Mouse (Mus musculus) kidney, embryonic 15.5 days (tissue): ENCODE results near the gene Dnajc30. TPM values are rescaled to one million over a fixed set of nuclear protein-coding genes. Genes with fewer than 3 reads are reported as not detected.
"Not testable (repeated sequence)": the region's sequence is repeated elsewhere in the genome, so short reads cannot be mapped to it uniquely, and the experiment has no call there.

ENCODE experiments used
- ATAC-seq: fragments of 200-750 bp; cut with Nextera tagmentation; replicated peaks from 2 replicates; pipeline ENCODE4 v1.8.0; 2017; ENCODE audit warnings: moderate TSS enrichment; ENCODE audit not compliant: low FRiP score
- H3K27ac ChIP-seq: fragments of 300-500 bp; sonication (generic); 2 replicates; pipeline ENCODE4 v1.5.1; 2015; ENCODE audit warnings: mild to moderate bottlenecking, inconsistent platforms
- H3K27me3 ChIP-seq: fragments of 300-500 bp; sonication (generic); 2 replicates; pipeline ENCODE4 v1.6.1; 2015; ENCODE audit warnings: inconsistent platforms
- H3K36me3 ChIP-seq: fragments of 300-500 bp; sonication (generic); 2 replicates; pipeline ENCODE4 v1.6.1; 2015; ENCODE audit warnings: inconsistent platforms
- H3K4me1 ChIP-seq: fragments of 300-500 bp; sonication (generic); 2 replicates; pipeline ENCODE4 v1.6.1; 2015; ENCODE audit warnings: inconsistent platforms
- H3K4me2 ChIP-seq: fragments of 300-500 bp; sonication (generic); 2 replicates; pipeline ENCODE4 v1.6.1; 2015; ENCODE audit warnings: moderate library complexity, mild to moderate bottlenecking, inconsistent platforms
- H3K4me3 ChIP-seq: fragments of 300-500 bp; sonication (generic); replicated peaks from 2 replicates; pipeline ENCODE4 v1.5.1; 2015; ENCODE audit warnings: mild to moderate bottlenecking, inconsistent platforms
- H3K9ac ChIP-seq: fragments of 300-500 bp; sonication (generic); 2 replicates; pipeline ENCODE4 v1.6.1; 2015; ENCODE audit warnings: mild to moderate bottlenecking, inconsistent platforms
- H3K9me3 ChIP-seq: fragments of 300-500 bp; sonication (generic); replicated peaks from 2 replicates; pipeline ENCODE4 v1.6.1; 2016; ENCODE audit warnings: inconsistent platforms
- WGBS: fragments of 180-500 bp; shearing (Covaris S2); methylation state at CpG from one replicate; pipeline ENCODE4 v1.1.7; 2015; ENCODE audit warnings: mixed read lengths; 5-methylcytosine and 5-hydroxymethylcytosine counted together
- polyA plus RNA-seq: library from polyadenylated mRNA; unstranded; fragments of >200 nt; fragmentation: Nextera tagmentation; extraction: Ambion mirVana; gene quantifications from 2 replicates; pipeline ENCODE4 v1.2.1, GENCODE M21; 2015

Gene Dnajc30
- polyA plus RNA-seq, 1 experiment from 2014 or later, result 36.7 TPM

DNA sequence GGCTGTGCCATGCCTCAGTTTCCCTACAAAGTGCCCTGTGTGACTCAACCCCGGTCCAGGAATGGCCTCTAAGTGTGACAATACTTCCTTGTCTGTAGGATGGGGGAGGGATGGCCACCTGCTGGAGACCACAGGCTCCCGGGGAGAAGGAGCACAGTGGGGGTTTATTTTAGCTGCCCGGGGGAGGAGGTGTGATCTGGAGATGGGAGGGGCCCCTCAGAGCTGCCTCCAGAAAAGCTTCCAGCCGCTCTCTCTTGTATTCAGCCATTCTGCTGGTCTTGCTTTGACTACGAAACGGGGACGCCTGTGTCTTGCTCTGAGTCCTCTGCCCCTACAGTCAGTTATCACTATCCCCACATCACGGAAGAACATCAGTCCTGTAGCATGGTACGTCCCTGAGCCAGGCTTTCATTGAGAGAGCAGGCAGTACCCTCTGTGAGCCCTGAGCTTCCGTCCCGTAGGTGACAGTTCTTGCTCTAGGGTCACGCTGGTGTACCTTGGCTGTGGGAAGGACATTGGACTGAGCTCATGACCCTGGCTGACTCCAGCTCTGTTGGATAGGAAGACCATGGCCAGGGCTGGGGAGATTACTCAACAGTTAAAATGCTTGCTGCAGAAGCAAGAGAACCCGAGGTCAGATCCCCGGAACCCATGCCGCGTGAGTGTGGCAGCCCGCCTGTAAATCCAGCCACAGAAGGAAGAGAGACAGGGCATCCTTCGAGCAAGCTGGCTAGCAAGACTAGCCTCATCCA is 28.2 kb upstream of the Dnajc30 start:
- 69% methylated on average over 18 of the region's 18 CpGs for WGBS
- H3K27ac ChIP-seq, result no peak overlapping the region
- no peak overlapping the region for H3K4me2 ChIP-seq
- H3K9me3 ChIP-seq, result no peaks in the 10 kb centered on the region
- H3K36me3 ChIP-seq, result peaks cover 34% of the 10 kb centered on the region
- no peak overlapping the region for H3K4me3 ChIP-seq
- no peak for ATAC-seq
- H3K9ac ChIP-seq, result no peak overlapping the region
- H3K27me3 ChIP-seq, result no peaks in the 10 kb centered on the region
- H3K4me1 ChIP-seq, result no peaks in the 10 kb centered on the region

DNA sequence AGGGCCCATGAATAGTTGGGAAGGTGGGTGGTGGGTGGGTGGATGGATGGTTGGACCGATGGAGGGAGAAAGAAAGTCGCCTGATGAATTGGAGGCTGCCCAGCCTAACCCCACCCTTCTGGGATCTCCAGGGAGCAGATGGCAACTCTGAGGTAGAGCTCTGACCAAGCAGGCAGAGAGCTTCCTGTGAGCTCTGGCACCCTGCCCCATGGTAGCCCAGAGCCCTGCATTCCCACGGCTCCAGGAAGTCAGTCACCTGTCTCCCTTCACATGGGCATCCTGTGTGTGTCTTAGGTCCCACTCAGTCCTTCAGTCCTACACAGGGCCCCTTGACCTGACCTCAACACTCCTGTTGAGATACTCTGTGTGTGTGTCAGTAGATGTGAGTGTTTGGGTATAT is 26.1 kb upstream of the Dnajc30 start:
- Histone ChIP-seq H3K4me2 (no peak overlapping the region), H3K4me3 (no peak overlapping the region), H3K9me3 (no peaks in the 10 kb centered on the region), H3K4me1 (peaks cover 4% of the 10 kb centered on the region; the same call in 1 of the 2 replicates), H3K9ac (no peak overlapping the region), H3K36me3 (peaks cover 43% of the 10 kb centered on the region), H3K27ac (no peak overlapping the region), H3K27me3 (no peaks in the 10 kb centered on the region)
- 84% methylated on average over 3 of the region's 3 CpGs for WGBS
- ATAC-seq, result no peak

DNA sequence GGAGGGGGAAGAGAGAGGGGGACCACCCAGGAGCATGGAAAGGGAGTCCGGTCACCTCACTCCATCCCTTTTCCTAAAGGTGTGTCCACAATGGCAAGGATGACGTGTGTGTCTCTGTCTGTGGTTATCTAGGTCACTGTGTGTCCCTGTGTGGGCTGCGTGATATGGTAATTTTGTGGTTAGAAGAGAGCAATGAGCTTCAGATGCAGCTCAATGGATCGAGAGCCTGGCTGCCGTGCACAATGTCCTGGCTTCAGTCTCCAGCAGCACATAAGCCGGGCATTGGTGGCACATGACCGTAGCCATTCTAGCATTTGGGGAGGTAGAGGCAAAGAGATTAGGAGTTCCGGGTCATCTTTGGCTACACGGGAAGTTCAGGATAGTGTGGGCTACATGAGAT is 24.5 kb upstream of the Dnajc30 start:
- Histone ChIP-seq H3K4me2 (no peak overlapping the region), H3K36me3 (peaks cover 47% of the 10 kb centered on the region), H3K4me3 (no peak overlapping the region), H3K9me3 (no peaks in the 10 kb centered on the region), H3K27me3 (no peaks in the 10 kb centered on the region), H3K4me1 (peaks cover 4% of the 10 kb centered on the region; the same call in 1 of the 2 replicates), H3K9ac (no peak overlapping the region), H3K27ac (0 out of 2 replicates have a peak overlapping the region, but pooled peaks have one; percentile 6)
- ATAC-seq, result no peak
- WGBS, result 85% methylated on average over 9 of the region's 9 CpGs

DNA sequence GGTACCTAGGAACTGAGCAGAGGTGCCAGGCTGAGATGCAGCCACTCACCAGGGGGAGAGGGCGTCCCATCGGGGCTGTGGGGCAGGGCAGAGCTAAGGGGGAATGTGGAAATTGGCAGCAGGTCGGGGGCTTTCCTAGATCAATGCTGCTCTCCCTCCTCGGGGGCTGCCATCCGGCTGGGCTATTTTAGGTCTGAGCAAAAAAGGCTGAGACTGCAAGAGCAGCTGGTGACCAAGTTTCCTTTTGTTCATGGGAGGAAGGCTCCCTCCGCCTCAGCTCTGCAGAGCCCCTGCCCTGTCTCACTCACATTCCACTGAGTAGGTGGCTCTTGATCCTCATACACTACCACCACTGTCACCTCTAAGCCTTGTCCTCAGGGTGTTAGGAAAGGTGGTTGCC is 23.9 kb upstream of the Dnajc30 start:
- H3K9me3 ChIP-seq, result no peaks in the 10 kb centered on the region
- H3K4me2 ChIP-seq, result no peak overlapping the region
- H3K27ac ChIP-seq, result 0 out of 2 replicates have a peak overlapping the region, but pooled peaks have one; percentile 6
- WGBS, result 56% methylated on average over 6 of the region's 6 CpGs
- H3K27me3 ChIP-seq, result no peaks in the 10 kb centered on the region
- ATAC-seq, result no peak
- peaks cover 52% of the 10 kb centered on the region for H3K36me3 ChIP-seq
- H3K9ac ChIP-seq, result no peak overlapping the region
- no peak overlapping the region for H3K4me3 ChIP-seq
- H3K4me1 ChIP-seq, result peaks cover 4% of the 10 kb centered on the region; the same call in 1 of the 2 replicates

DNA sequence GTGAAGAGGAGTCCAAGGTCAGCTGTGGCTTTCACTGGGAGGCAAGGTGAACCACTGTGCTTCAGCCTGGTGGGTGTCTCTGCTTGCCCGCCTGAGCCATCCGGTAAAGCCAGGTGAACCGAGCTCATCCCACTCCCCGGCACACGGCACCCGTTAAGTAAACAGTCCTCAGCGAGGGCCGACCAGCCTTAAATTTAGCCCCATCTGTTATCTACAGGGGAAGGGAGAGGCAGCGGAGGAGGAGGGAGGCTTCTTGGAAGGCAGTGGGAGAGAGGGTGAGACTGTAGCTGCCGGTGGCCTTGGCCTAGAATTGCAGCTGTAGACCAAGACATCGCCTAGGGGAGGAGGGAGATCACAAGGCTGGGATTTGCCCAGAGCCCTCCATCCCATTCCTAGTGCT is 23.2 kb upstream of the Dnajc30 start:
- H3K27ac ChIP-seq, result no peak overlapping the region
- no peaks in the 10 kb centered on the region for H3K27me3 ChIP-seq
- WGBS, result 61% methylated on average over 11 of the region's 11 CpGs
- peaks cover 59% of the 10 kb centered on the region for H3K36me3 ChIP-seq
- no peak overlapping the region for H3K4me3 ChIP-seq
- H3K9ac ChIP-seq, result no peak overlapping the region
- no peaks in the 10 kb centered on the region for H3K9me3 ChIP-seq
- ATAC-seq, result no peak
- H3K4me1 ChIP-seq, result peaks cover 4% of the 10 kb centered on the region; the same call in 1 of the 2 replicates
- no peak overlapping the region for H3K4me2 ChIP-seq

DNA sequence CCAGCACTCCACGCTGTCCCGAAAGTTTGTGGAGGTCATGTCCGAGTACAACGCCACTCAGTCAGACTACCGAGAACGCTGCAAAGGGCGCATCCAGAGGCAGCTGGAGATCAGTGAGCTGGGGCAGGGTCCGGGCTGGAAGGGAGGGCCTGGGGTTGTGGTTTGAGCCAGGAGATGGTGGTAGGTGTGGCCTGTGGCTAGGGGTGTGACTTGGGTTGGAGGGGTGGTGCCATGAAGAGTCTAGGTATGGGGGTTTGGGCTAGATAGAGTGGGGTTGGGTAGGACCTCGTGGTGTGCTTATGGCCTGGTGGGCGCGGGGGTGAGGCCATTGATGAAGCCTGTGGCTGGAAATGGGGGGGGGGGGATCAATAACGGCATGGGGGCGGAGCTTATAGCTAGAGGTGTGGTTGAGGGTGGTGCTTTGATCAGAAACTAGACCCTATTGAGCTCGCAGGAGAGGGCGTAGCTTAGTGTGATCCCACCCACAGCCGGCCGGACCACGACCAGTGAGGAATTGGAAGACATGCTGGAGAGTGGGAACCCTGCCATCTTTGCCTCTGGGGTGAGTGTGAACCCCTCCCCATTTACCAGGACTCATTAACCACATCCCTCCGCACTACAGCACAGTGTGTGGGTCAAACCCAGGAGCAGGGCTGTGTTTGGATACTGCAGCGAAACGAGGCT is 21.8 kb upstream of the Dnajc30 start:
- Histone ChIP-seq H3K4me3 (no peak overlapping the region), H3K27me3 (no peaks in the 10 kb centered on the region)
- ATAC-seq, result 0 out of 2 replicates have a peak, but pooled peaks have one; percentile 18

DNA sequence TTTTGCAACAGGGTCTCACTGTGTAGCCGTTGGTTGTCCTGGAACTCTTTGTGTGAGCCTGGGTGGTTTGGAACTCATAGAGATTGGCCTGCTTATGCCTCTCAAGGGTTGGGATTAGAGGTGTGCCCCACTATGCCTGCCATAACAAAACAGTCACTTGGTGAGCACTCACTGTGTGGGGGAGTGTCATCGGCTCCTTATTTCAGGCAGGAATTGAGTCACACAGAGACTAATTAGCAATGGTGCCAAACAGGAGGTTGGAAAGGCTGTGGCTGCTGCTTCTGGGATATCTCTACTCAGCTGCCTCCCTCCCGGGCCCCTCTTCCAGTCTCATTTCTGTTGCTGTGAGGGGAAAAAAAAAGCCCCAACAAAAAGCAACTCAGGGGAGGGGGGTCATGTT is 19.4 kb upstream of the Dnajc30 start:
- H3K4me2 ChIP-seq, result no peak overlapping the region
- H3K4me1 ChIP-seq, result peaks cover 4% of the 10 kb centered on the region; the same call in 1 of the 2 replicates
- no peak overlapping the region for H3K9ac ChIP-seq
- WGBS, result 86% methylated on average over 3 of the region's 3 CpGs
- H3K27ac ChIP-seq, result no peak overlapping the region
- peaks cover 63% of the 10 kb centered on the region for H3K36me3 ChIP-seq
- no peaks in the 10 kb centered on the region for H3K9me3 ChIP-seq
- no peaks in the 10 kb centered on the region for H3K27me3 ChIP-seq
- no peak overlapping the region for H3K4me3 ChIP-seq
- ATAC-seq, result no peak

More for the DNA sequence above, 21.8 kb upstream of the Dnajc30 start:
- Histone ChIP-seq H3K4me1 (peaks cover 4% of the 10 kb centered on the region; the same call in 1 of the 2 replicates), H3K9me3 (no peaks in the 10 kb centered on the region), H3K4me2 (peak overlapping the region; percentile 36), H3K36me3 (peaks cover 64% of the 10 kb centered on the region), H3K9ac (no peak overlapping the region), H3K27ac (no peak overlapping the region)
- 37% methylated on average over 21 of the region's 21 CpGs for WGBS

DNA sequence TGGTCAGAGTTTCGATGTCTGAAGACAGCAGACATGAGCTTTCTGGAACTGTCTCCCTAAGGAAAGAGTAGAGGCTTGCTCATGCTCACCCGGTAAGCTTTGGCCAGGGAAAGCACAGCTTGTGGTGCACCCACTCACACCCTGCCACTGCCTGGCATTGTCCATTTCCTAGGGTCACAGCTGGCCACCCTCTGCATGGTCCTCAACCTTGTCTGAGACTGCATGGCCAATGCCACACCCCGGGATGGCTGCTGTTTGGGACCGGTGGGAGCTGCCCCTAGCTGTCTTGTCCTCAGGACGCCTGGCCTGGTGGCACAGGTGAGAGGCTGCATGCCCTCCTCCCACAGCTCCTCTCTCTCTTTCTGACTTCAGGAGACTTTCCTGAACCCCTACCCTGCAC is 15.5 kb upstream of the Dnajc30 start:
- Histone ChIP-seq H3K4me2 (no peak overlapping the region), H3K4me3 (no peak overlapping the region), H3K36me3 (peaks cover 83% of the 10 kb centered on the region), H3K27ac (no peak overlapping the region), H3K27me3 (no peaks in the 10 kb centered on the region), H3K4me1 (no peaks in the 10 kb centered on the region), H3K9ac (no peak overlapping the region), H3K9me3 (no peaks in the 10 kb centered on the region)
- ATAC-seq, result 0 out of 2 replicates have a peak, but pooled peaks have one; percentile 43
- 91% methylated on average over 5 of the region's 5 CpGs for WGBS

DNA sequence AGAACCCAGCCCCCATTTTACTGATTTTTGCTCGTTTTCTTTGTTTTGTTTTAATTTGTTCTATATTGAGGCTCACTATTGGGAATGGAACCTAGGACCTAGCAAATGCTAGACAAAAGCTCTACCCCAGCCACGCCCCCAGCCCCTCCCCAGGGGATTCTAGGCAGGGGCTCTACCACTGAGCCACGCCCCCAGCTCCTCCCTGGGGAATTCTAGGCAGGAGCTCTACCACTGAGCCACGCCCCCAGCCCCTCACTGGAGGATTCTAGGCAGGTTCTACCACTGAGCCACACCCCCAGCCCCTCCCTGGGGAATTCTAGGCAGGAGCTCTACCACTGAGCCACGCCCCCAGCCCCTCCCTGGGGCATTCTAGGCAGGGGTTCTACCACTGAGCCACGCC is 14.7 kb upstream of the Dnajc30 start:
- 90% methylated on average over 6 of the region's 6 CpGs for WGBS
- ATAC-seq, result not testable (repeated sequence)
- peaks cover 86% of the 10 kb centered on the region for H3K36me3 ChIP-seq

DNA sequence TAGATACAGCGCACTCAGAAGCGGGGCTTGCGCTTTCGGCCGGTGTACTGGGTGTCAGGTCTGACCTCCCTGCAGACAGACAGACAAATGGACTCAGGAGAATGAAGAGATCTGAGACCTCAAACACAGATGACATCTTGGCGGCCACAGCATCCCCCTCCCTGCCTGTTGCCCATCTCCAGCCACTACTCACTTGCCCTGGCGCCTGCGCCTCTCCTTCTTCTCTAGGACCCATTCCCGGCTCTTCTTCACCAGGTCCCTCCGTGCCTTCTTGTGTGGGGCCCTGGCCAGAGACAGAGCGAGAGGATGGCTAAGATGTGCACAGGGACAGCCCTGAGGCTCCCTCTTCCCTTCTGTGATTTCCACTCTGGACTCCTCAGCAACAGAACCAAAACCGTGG is 10.6 kb upstream of the Dnajc30 start:
- H3K36me3 ChIP-seq, result peaks cover 90% of the 10 kb centered on the region
- ATAC-seq, result no peak
- no peak overlapping the region for H3K9ac ChIP-seq
- H3K27ac ChIP-seq, result no peak overlapping the region
- no peaks in the 10 kb centered on the region for H3K4me1 ChIP-seq
- H3K4me3 ChIP-seq, result no peak overlapping the region
- H3K9me3 ChIP-seq, result no peaks in the 10 kb centered on the region
- 95% methylated on average over 12 of the region's 12 CpGs for WGBS
- H3K27me3 ChIP-seq, result no peaks in the 10 kb centered on the region
- no peak overlapping the region for H3K4me2 ChIP-seq

More for the DNA sequence above, 14.7 kb upstream of the Dnajc30 start:
- not testable (repeated sequence) for H3K9me3 ChIP-seq, H3K27ac ChIP-seq, H3K4me2 ChIP-seq, H3K27me3 ChIP-seq, H3K4me1 ChIP-seq, H3K9ac ChIP-seq, H3K4me3 ChIP-seq

DNA sequence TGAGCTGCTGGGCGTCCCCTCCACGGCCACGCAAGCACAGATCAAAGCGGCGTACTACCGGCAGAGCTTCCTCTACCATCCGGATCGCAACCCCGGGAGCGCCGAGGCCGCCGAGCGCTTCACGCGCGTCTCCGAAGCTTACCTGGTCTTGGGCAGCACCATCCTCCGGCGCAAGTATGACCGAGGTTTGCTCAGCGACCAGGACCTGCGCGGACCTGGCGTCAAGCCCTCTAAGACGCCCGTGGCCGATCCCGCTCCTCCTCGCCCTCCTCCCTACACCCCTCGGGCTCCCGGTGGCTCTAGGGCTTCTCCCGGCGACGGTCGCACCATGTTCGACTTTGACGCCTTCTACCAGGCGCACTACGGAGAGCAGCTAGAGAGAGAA is 372 bp downstream of the Dnajc30 start:
- peak overlapping the region; percentile 70 for H3K27ac ChIP-seq

DNA sequence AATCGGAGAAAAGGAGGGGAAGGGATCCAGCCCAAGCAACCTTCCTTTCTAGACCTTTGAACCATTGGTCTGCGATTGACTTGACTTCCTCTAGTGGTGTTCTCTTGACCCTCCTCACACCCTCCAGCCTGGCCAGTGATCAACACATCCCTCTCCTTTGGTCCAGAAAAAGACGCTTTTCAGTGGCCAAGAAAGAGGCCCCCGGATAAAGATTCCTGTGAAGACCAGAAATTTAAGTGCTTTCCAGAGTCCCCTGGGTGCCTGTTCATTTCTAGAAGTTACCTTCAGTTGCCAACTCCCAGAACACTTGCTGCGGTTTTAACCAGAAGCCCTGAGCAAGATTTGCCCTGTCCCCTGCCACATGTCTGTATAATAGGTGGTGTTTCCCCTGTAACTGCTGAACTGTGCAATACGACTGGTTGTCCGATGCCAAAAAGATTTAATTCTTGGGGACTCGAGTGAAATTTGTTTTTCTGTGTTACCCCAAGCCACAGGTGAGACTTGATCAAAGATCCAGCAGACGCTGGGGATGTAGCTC is 976 bp downstream of the Dnajc30 start, which contains the start of gene Bud23:
Gene Bud23, minus strand, starts transcription at position 51 of the 538 bp plus-strand sequence.
- ATAC-seq, H3K27me3 ChIP-seq, H3K9me3 ChIP-seq: not testable (repeated sequence)
- H3K4me2 ChIP-seq, result peak within 1 kb of the TSS; percentile 95
- WGBS, result 76% methylated on average over 9 of the region's 9 CpGs
- peaks cover 25% of the 10 kb centered on the region for H3K4me1 ChIP-seq
- H3K4me3 ChIP-seq, result peak within 1 kb of the TSS; percentile 88
- peak within 1 kb of the TSS; percentile 70 for H3K27ac ChIP-seq
- H3K36me3 ChIP-seq, result peaks cover 52% of the 10 kb centered on the region
- peak within 1 kb of the TSS; percentile 88 for H3K9ac ChIP-seq

More for the DNA sequence above, 372 bp downstream of the Dnajc30 start:
- Histone ChIP-seq H3K4me1 (peaks cover 25% of the 10 kb centered on the region), H3K36me3 (peaks cover 58% of the 10 kb centered on the region), H3K4me2 (peak overlapping the region; percentile 95), H3K9me3 (no peaks in the 10 kb centered on the region), H3K4me3 (peak overlapping the region; percentile 88), H3K27me3 (no peaks in the 10 kb centered on the region), H3K9ac (peak overlapping the region; percentile 88)
- ATAC-seq, result peak; percentile 45
- WGBS, result under 1% methylated on average over 40 of the region's 40 CpGs
